Mouse (Mus musculus): Measurements from ENCODE around the gene Pdzk1ip1. TPM values are rescaled to one million over a fixed set of nuclear protein-coding genes. Genes with fewer than 3 reads are reported as not detected.
A peak's percentile ranks its signal among the peaks of the same experiment; 100 is the strongest.

Pdzk1ip1 gene
- polyA plus RNA-seq (2015; fragmentation: Nextera tagmentation; extraction: Ambion mirVana), result 130 and 180 TPM in 2 replicates

- ATAC-seq (ENCODE audit: insufficient read depth, low FRiP score), result peak; percentile 76
- Histone ChIP-seq H3K9me3 (replicated peaks; ENCODE audit: control insufficient read depth, low read length) (no peaks in the 10 kb centered on the region), H3K27me3 (ENCODE audit: control insufficient read depth, insufficient read depth, low read length) (no peaks in the 10 kb centered on the region; the same call in 1 of the 2 replicates), H3K4me3 (replicated peaks; ENCODE audit: low read length) (peak within 1 kb of the TSS; percentile 43), H3K4me2 (ENCODE audit: low read depth, low read length) (peak within 1 kb of the TSS; percentile 47), H3K36me3 (ENCODE audit: control insufficient read depth, insufficient read depth, low read length) (no peaks in the 10 kb centered on the region), H3K27ac (ENCODE audit: low read length) (peak within 1 kb of the TSS; percentile 84), H3K9ac (ENCODE audit: low read length) (peak within 1 kb of the TSS; percentile 66), H3K4me1 (ENCODE audit: control insufficient read depth, insufficient read depth, low read length) (0 out of 2 replicates have a peak, but pooled peaks cover 2% of the 10 kb centered on the region)
- WGBS, result 15% methylated on average over 11 of the region's 11 CpGs
Measured at GRCm38 (mm10) chr4:115088611-115089338, at the start of gene Pdzk1ip1. Gene Pdzk1ip1, plus strand, starts transcription at chr4:115088708.

DNA sequence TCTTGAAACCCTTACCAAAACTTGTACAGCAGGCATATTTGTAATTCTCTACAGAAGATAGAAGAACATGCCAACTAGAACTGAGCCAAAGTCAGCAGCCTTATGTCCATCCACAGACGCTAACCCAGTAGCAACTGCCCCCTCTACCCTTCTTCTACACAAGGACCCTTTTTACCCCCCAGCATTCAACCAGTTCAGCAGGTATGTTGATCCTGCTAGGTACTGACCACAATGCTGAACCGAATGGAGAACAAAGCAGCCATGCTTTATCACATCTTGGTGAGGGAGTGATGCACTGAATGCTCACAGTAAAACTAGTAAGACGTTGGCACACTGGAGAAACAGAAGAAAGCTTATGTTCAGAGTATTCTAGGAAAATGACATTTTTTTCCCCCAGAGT is 42.9 kb upstream of the Pdzk1ip1 start:
- WGBS, result 77% methylated on average over 3 of the region's 3 CpGs
- peaks cover 8% of the 10 kb centered on the region; the same call in 1 of the 2 replicates for H3K36me3 ChIP-seq (ENCODE audit: control insufficient read depth, insufficient read depth, low read length)
- no peaks in the 10 kb centered on the region for H3K4me1 ChIP-seq (ENCODE audit: control insufficient read depth, insufficient read depth, low read length)
- no peak overlapping the region for H3K27ac ChIP-seq (ENCODE audit: low read length)
- H3K9me3 ChIP-seq (replicated peaks; ENCODE audit: control insufficient read depth, low read length), result no peaks in the 10 kb centered on the region
- H3K9ac ChIP-seq (ENCODE audit: low read length), result no peak overlapping the region
- H3K4me3 ChIP-seq (replicated peaks; ENCODE audit: low read length), result no peak overlapping the region
- no peak for ATAC-seq (ENCODE audit: insufficient read depth, low FRiP score)
- H3K27me3 ChIP-seq (ENCODE audit: control insufficient read depth, insufficient read depth, low read length), result 0 out of 2 replicates have a peak, but pooled peaks cover 3% of the 10 kb centered on the region
- H3K4me2 ChIP-seq (ENCODE audit: low read depth, low read length), result no peak overlapping the region

- peaks cover 2% of the 10 kb centered on the region; the same call in 1 of the 2 replicates for H3K4me1 ChIP-seq (ENCODE audit: control insufficient read depth, insufficient read depth, low read length)
- 5% methylated on average over 5 of the region's 5 CpGs for WGBS
- H3K27ac ChIP-seq (ENCODE audit: low read length), result no peak overlapping the region
- no peak overlapping the region for H3K9ac ChIP-seq (ENCODE audit: low read length)
- no peak for ATAC-seq (ENCODE audit: insufficient read depth, low FRiP score)
- no peaks in the 10 kb centered on the region for H3K36me3 ChIP-seq (ENCODE audit: control insufficient read depth, insufficient read depth, low read length)
- no peak overlapping the region for H3K4me3 ChIP-seq (replicated peaks; ENCODE audit: low read length)
- H3K27me3 ChIP-seq (ENCODE audit: control insufficient read depth, insufficient read depth, low read length), result peaks cover 22% of the 10 kb centered on the region
- no peak overlapping the region for H3K4me2 ChIP-seq (ENCODE audit: low read depth, low read length)
- H3K9me3 ChIP-seq (replicated peaks; ENCODE audit: control insufficient read depth, low read length), result no peaks in the 10 kb centered on the region
Measured at GRCm38 (mm10) chr4:115047750-115048149, 40.8 kb upstream of the Pdzk1ip1 start.

DNA sequence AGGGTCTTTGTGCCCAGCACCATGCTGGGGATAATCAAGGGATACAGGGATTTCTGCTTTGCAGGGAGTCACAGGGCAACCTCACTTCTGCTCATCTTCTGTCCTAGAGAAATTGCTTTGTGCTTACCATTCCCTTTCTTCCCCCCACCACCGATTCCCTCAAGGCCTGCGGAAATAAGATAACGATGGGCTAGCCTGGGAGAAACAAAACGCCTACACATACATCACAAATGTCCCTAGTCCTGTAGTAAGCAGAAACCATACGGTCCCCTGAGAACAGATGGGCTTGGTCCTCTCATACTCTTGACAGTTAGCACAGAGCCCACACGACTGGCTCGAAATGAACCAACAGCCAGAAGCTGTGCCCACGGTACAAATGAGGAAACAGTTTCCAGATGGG is 40.3 kb upstream of the Pdzk1ip1 start:
- H3K4me2 ChIP-seq (ENCODE audit: low read depth, low read length), result no peak overlapping the region
- no peak for ATAC-seq (ENCODE audit: insufficient read depth, low FRiP score)
- no peak overlapping the region for H3K27ac ChIP-seq (ENCODE audit: low read length)
- no peaks in the 10 kb centered on the region for H3K36me3 ChIP-seq (ENCODE audit: control insufficient read depth, insufficient read depth, low read length)
- WGBS, result 62% methylated on average over 8 of the region's 8 CpGs
- peaks cover 26% of the 10 kb centered on the region for H3K27me3 ChIP-seq (ENCODE audit: control insufficient read depth, insufficient read depth, low read length)
- H3K4me1 ChIP-seq (ENCODE audit: control insufficient read depth, insufficient read depth, low read length), result peaks cover 6% of the 10 kb centered on the region; the same call in 1 of the 2 replicates
- H3K9me3 ChIP-seq (replicated peaks; ENCODE audit: control insufficient read depth, low read length), result no peaks in the 10 kb centered on the region
- H3K4me3 ChIP-seq (replicated peaks; ENCODE audit: low read length), result no peak overlapping the region
- no peak overlapping the region for H3K9ac ChIP-seq (ENCODE audit: low read length)

DNA sequence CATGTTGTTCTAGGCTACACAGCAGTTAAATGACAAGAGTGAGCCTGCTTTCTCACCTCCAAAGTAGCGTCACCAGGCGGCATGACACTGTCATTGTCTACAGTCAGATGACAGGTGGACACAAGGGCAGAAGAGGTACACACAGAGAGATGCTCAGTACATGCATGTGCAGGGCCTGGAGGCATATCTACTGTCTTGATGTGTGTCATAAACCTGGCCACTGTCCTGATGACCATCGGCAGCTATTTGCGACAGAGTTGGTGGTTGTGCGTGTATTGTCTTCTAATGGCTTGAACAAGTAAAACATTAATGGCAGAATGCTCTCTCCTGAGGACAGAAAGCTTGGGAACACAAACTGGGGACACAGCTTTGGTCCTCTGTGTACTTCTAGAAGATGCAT is 37.3 kb upstream of the Pdzk1ip1 start:
- no peak overlapping the region for H3K27ac ChIP-seq (ENCODE audit: low read length)
- H3K27me3 ChIP-seq (ENCODE audit: control insufficient read depth, insufficient read depth, low read length), result peaks cover 51% of the 10 kb centered on the region
- H3K4me1 ChIP-seq (ENCODE audit: control insufficient read depth, insufficient read depth, low read length), result peaks cover 7% of the 10 kb centered on the region; the same call in 1 of the 2 replicates
- H3K9ac ChIP-seq (ENCODE audit: low read length), result no peak overlapping the region
- no peaks in the 10 kb centered on the region for H3K9me3 ChIP-seq (replicated peaks; ENCODE audit: control insufficient read depth, low read length)
- WGBS, result 71% methylated on average over 5 of the region's 5 CpGs
- H3K4me2 ChIP-seq (ENCODE audit: low read depth, low read length), result no peak overlapping the region
- ATAC-seq (ENCODE audit: insufficient read depth, low FRiP score), result no peak
- H3K36me3 ChIP-seq (ENCODE audit: control insufficient read depth, insufficient read depth, low read length), result no peaks in the 10 kb centered on the region
- no peak overlapping the region for H3K4me3 ChIP-seq (replicated peaks; ENCODE audit: low read length)

GRCm38 (mm10) chr4:115052343-115053005 is 36.0 kb upstream of the Pdzk1ip1 start:
- H3K4me2 ChIP-seq (ENCODE audit: low read depth, low read length), result peak overlapping the region; percentile 47
- peak; percentile 71 for ATAC-seq (ENCODE audit: insufficient read depth, low FRiP score)
- no peaks in the 10 kb centered on the region for H3K36me3 ChIP-seq (ENCODE audit: control insufficient read depth, insufficient read depth, low read length)
- peaks cover 15% of the 10 kb centered on the region for H3K4me1 ChIP-seq (ENCODE audit: control insufficient read depth, insufficient read depth, low read length)
- H3K27ac ChIP-seq (ENCODE audit: low read length), result no peak overlapping the region; the same call in 1 of the 2 replicates
- H3K27me3 ChIP-seq (ENCODE audit: control insufficient read depth, insufficient read depth, low read length), result peaks cover 63% of the 10 kb centered on the region
- no peaks in the 10 kb centered on the region for H3K9me3 ChIP-seq (replicated peaks; ENCODE audit: control insufficient read depth, low read length)
- 3% methylated on average over 36 of the region's 36 CpGs for WGBS
- H3K4me3 ChIP-seq (replicated peaks; ENCODE audit: low read length), result peak overlapping the region; percentile 29
- no peak overlapping the region for H3K9ac ChIP-seq (ENCODE audit: low read length)

DNA sequence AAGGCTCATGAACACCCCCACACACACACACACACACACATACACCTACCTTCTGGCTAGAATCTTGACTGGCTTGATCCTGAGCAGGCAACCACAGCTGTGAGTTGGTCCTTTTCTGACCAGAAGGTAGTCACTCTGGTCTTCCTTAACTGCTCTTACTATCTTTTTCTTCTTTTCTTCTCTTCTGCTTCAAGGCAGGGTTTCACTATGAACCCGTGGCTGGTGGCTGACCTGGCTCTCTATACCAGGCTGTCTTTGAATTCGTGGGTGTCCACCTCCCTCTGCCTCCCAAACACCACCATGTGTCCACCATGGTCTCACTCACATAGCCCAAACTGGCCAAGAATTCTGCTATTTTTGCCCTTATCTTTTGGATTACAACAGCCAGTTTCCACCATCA is 33.5 kb upstream of the Pdzk1ip1 start:
- Histone ChIP-seq H3K36me3 (ENCODE audit: control insufficient read depth, insufficient read depth, low read length) (no peaks in the 10 kb centered on the region), H3K9me3 (replicated peaks; ENCODE audit: control insufficient read depth, low read length) (no peaks in the 10 kb centered on the region), H3K4me3 (replicated peaks; ENCODE audit: low read length) (no peak overlapping the region), H3K27me3 (ENCODE audit: control insufficient read depth, insufficient read depth, low read length) (peaks cover 84% of the 10 kb centered on the region), H3K4me2 (ENCODE audit: low read depth, low read length) (no peak overlapping the region), H3K9ac (ENCODE audit: low read length) (no peak overlapping the region), H3K27ac (ENCODE audit: low read length) (no peak overlapping the region), H3K4me1 (ENCODE audit: control insufficient read depth, insufficient read depth, low read length) (peaks cover 19% of the 10 kb centered on the region)
- ATAC-seq (ENCODE audit: insufficient read depth, low FRiP score), result no peak
- WGBS, result 15% methylated on average over 2 of the region's 2 CpGs

DNA sequence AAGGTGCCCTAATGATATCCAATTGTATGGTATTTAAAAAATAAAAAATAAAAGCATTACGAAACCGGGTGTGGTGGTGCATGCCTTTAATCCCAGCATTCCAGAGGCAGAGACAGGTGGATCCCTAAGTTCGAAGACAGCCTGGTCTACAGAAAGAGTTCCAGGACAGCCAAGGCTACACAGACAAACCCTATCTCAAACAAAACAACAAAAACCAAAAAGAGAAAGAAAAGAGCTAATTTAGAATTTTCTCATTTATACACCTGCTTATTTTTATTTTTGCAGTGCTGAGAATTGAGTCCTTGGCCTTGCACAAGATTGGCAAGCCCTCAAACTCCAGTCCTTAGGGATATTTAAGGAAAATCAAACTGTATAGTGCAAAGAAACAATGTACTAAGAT is 32.8 kb upstream of the Pdzk1ip1 start:
- Histone ChIP-seq H3K4me3 (replicated peaks; ENCODE audit: low read length) (no peak overlapping the region), H3K27ac (ENCODE audit: low read length) (no peak overlapping the region), H3K27me3 (ENCODE audit: control insufficient read depth, insufficient read depth, low read length) (peaks cover 86% of the 10 kb centered on the region), H3K9ac (ENCODE audit: low read length) (no peak overlapping the region), H3K4me2 (ENCODE audit: low read depth, low read length) (no peak overlapping the region), H3K36me3 (ENCODE audit: control insufficient read depth, insufficient read depth, low read length) (no peaks in the 10 kb centered on the region), H3K4me1 (ENCODE audit: control insufficient read depth, insufficient read depth, low read length) (peaks cover 19% of the 10 kb centered on the region), H3K9me3 (replicated peaks; ENCODE audit: control insufficient read depth, low read length) (no peaks in the 10 kb centered on the region)
- 30% methylated on average over 3 of the region's 3 CpGs for WGBS
- ATAC-seq (ENCODE audit: insufficient read depth, low FRiP score), result no peak

- Histone ChIP-seq H3K27me3 (ENCODE audit: control insufficient read depth, insufficient read depth, low read length) (peaks cover 88% of the 10 kb centered on the region), H3K9ac (ENCODE audit: low read length) (peak within 1 kb of the TSS; percentile 66), H3K4me1 (ENCODE audit: control insufficient read depth, insufficient read depth, low read length) (peaks cover 19% of the 10 kb centered on the region), H3K36me3 (ENCODE audit: control insufficient read depth, insufficient read depth, low read length) (no peaks in the 10 kb centered on the region), H3K27ac (ENCODE audit: low read length) (peak within 1 kb of the TSS; percentile 41), H3K4me3 (replicated peaks; ENCODE audit: low read length) (peak within 1 kb of the TSS; percentile 47), H3K9me3 (replicated peaks; ENCODE audit: control insufficient read depth, low read length) (no peaks in the 10 kb centered on the region), H3K4me2 (ENCODE audit: low read depth, low read length) (peak within 1 kb of the TSS; percentile 64)
- ATAC-seq (ENCODE audit: insufficient read depth, low FRiP score), result peak; percentile 56
- WGBS, result under 1% methylated on average over 59 of the region's 60 CpGs
Measured at GRCm38 (mm10) chr4:115056371-115056920, 32.1 kb upstream of the Pdzk1ip1 start, which contains the start of gene Tal1. Gene Tal1, plus strand, starts transcription at chr4:115056426.

Data from stomach, embryonic 16.5 days (tissue).